Mouse (Mus musculus) cerebellum, postnatal 36 days (tissue): ENCODE results near the gene Lrrk1.

Experiments used
- DNase-seq, 2 experiments: peaks; one replicate each; pipeline ENCODE4 v3.0.0; 2021 to 2022; ENCODE audit warnings: mixed read lengths in 2 of 2

Gene Lrrk1

DNA sequence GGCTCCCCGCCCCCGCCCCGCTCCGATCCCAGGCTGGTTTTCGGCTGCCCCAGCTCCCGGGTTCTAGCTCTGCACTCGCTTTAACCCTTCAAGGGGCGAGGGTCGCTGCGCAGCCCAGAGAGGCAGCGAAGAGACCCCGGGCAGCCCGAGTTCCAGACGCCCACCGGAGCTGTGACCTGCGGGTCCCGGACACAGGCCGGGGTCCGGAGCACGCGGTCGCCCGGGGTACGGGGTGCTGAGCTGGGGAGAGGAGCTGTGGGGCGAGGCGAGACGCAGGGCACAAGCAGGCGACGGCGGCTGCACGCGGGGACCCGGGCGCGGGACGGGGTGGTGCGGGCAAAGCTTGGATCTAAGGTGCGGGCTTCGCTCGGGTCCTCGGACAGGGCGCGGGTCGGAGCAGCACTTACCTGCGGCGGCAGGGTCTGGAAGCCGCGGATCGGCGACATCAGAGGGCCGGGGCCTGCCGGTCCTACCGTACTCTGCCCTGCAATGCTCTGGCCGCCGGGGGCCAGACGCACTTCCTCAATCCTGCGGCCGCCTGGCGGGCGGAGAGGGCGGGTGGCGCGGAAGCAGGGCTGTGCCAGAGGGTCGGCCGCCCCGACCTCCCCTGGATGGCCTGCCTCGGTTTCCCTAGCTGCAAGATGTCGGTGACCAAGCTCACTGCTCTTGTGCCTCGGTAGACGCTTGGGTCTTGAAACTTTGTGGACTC is at the start of gene Lrrk1:
Lrrk1 (minus strand) TSS at position 538 of the 709 bp plus-strand sequence.
- DNase-seq, result peak in 1 of 2 experiments; percentile 4

DNA sequence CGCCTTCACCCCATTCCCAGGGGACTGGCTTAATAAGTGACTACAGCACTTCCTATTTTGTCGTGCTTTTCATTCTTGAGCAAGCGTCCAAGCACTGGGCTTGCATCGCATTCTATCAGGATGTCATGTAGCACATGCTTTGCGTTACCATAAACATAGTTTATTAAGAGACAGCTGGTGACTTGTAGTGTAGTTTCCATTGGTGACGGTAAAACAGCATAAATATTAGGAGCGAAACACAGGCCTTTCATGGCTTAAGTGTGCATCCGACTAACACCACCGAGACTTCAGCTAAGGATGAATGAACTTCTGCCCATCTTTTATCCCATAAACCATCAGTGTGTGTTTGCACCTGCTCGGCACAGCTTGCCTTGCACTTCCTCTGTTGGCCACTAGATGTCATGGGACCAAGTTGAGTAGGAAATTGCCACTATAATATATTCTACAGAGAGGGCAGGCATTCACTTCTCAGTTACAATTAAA is 46.3 kb upstream of the Lrrk1 start:
- peak; percentile 60 to 72 for DNase-seq

DNA sequence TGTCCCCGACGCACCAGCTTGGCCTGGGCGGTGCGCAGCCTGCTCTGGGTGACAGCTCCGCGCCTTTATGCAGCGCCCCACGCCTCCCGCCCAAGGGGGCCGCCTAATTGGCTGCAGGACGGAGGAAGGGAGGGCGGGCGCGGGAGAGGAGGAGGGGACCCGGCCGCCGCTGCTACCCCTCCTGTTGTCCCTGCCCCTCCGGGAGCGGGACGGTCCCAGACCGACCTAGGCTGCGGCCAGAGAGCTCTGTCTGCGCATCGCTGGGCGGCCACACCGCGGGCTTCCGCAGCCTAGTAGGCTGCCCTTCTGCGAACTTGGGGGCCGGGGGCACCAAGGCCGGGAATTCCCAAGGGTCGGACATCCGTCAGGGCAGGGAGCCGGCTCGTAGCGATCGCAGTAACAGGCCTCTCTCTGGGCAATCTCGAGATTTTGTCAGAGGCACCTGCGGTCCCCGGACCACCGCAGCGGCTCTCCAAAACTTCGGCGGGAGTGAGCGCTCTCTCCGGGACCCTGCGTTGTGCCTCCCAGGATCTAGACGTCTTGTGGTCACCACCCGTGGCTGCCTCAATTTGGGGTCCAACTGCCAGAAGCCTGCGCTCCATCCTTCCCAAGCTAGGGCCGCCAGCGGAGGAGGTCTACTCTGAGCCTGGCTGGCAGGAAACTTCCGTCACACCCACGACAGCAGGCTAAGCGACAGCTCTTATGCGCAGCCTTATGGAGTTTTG is 39.4 kb upstream of the Lrrk1 start, which contains the start of gene Aldh1a3:
Aldh1a3 (minus strand) TSS at position 81 of the 725 bp plus-strand sequence.
- no peak for DNase-seq

DNA sequence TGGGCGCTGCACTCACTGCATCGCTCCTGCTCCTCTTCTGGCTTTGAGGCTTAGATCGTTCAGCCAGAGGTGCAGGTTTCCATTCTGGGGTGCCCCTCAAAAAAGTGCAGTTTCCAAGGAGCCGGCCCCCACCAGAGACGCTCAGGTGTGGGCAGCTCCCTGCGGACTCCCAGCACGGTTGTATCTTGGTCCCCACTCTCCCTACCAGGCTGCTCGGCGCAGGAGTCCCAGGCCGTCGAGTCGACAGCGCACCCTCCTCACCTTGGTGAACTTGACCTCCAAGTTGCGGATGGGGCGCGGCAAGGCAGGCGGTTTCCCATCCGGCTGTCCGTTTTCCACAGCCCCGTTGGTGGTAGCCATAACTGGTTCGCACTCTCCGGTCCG is 38.9 kb upstream of the Lrrk1 start:
- no peak for DNase-seq

DNA sequence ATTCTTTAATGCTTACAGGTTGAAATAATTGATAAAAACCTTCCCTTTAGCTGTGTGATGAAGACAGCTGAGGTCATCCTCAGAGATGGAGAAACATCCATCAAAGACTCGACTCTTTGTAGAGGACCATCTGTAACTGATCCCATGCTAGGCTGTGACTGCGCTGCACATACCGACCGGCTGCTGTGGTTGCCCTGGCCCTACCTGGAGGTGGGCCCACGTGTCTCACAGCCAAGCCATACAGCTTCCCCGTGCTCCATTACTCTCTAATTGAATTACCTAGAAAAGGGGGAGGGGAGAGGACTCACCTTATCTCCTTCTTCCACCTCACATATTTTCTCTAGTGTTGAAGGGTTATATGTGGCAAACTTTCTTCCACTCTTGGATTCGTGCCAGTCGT is 33.8 kb upstream of the Lrrk1 start:
- DNase-seq, result no peak

DNA sequence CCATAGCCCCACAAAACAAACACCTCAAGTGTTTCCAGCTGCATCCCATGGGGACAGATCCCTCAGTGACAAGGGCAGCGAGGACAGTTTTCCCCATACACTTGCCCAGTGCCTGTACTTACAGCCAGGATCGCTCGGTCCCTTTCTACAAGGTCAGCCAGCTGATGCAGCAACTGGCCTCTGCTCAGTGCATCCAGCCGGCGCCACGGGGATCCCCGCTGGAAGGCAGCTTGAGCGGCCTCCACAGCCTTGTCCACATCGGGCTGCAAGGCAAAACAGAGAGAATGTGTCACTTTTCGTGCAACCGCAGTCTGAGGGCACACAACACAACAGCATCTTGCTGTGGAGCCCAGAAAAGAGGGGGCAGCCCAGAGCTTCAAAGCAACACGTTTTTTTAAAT is 30.8 kb upstream of the Lrrk1 start:
- DNase-seq, result no peak

DNA sequence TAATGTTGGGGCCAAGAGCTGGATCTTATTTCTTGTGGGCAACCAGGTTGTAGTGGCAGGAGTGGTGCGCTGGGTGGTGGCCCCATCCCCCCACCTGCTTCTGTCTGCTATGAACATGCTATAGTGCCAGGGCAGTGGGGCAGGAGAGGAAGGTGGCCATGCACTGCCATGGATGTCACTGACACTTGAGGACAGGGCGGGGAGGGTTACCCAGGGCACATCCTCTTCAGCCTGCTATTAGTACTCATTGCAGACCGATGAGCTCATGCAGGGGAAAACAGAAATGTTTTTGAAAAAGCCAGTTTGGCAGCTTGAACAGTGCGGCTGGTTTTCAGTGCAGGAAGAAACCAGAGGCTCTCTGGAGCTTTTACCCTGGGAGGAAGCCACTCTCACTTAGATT is 28.7 kb upstream of the Lrrk1 start:
- no peak for DNase-seq

DNA sequence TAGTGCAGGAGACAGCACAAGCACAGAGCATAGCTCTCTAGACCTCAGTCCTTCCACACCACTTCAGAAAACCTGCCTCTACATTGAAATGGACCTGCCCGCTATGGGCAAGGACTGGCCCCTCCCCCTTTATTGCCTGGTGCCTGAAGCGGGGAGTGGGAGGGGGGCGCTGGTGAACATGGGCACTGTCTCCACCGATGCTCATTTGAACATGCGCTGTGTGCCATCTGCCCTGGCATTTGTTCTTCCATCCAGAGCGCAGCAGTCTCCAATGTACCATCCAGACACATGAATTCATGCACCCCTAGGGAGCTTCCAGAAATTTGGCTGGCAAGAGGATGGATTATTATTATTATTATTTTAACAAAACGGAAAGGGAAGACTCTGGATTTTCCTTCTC is 24.9 kb upstream of the Lrrk1 start:
- DNase-seq, result no peak

DNA sequence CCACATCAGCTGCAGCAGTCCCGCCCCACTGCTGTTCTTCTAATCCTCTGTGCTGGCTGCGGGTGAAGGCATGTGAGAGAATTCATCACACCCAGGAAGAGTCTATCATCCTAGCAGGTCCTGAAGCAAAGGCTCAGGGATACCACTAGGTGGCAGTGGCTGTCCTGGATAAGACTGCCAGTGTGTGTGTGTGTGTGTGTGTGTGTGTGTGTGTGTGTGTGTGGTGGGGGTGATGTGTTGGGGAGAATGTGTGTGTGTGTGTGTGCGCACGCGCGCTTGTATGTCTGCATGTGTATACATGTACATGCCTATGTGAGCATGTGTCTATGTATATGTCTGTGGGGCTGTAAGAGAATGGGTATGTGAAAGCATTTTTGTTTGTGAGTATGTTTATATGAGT is 21.3 kb upstream of the Lrrk1 start:
- DNase-seq, result no peak

DNA sequence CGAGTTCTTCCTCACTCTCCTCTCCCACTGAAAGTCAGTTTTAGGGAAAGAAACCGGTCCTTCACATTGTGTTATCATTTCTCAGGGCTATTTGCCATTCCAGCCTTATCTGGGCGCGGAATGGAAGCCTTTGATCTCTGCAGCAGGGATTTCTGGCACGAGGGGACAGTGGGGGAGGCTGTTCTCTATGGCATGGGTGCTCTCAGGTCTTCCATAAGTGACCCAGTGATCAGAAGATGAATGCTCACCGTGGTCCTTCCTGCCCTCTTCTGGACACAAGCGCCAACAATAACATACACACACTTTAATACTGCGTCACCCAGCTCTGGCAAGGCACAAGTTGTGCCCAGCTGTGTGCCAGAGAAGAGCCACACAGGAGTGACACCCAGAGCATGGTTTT is 18.8 kb upstream of the Lrrk1 start:
- no peak for DNase-seq

DNA sequence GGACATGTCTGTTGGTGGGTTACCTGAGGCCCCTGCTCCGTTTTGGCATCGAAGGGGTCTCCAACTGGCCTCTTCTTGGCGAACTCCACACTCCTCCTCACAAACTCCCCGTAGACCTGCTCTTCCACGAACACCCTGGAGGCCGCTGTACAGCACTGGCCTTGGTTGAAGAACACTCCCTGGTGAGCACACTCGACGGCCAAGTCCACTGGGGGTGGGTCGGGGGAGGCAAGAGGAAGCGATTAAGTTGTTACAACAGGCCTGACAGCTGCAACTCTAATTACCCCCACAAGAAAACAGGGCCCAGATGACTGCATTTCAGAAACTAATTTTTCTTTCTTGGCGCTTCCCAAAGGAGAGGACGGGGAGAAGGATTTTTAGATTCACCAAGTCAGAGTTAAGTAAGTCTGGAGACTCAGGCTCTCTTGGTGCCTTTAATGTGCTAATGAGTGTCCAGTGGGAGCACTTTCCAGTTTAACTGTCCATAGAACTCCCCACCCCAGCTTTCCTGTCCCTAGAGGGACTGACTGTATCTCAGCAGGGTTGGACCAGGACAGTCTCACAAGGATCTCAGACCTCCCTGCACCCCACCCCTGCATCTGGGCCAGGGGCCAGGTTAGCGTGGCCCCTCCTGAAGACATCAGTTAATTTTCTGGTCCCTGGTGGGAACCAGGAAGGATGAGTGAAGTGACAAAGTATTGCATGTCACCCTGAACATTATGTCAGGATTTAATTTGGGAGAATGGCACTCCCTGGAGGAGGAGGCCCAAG is 18.0 kb upstream of the Lrrk1 start:
- no peak for DNase-seq

DNA sequence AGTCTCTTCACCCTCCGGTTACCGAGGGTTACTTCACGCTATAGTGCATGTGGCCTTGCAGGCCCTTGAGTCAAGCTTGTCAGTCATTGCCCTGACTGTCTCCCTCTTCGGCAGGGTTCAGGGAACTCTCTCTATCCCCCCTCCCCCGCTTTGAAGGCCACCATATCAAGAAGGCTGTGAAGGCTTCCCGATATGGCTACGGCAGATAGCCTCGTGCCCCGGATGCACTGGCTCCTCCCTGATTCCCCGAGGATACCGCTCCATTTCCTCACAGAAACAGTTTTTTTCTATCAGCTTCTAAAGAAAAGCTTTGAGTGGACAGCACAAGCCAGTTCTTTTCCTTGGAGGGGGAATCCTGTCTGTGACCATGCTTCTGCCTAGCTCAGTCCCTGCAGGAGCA is 17.4 kb upstream of the Lrrk1 start:
- DNase-seq, result no peak

DNA sequence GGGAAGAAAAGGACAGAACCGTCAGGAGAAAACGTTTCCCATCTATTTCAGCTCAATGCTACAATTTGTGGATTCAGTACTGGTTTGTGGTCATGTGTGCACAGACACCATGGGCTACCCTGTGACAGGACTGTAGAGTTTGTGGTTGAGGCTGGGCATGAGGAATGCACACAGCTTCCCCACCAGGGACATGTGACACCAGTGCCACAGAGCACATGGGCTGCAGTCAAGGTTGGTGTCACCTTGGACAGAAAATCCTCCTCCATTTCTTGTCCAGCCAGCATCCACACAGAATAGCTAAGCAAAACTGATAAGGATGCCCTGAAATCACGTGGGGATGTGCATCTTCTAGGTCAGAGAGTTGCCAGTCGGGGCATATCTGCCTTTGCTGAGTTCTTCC is 16.7 kb upstream of the Lrrk1 start:
- DNase-seq, result no peak

DNA sequence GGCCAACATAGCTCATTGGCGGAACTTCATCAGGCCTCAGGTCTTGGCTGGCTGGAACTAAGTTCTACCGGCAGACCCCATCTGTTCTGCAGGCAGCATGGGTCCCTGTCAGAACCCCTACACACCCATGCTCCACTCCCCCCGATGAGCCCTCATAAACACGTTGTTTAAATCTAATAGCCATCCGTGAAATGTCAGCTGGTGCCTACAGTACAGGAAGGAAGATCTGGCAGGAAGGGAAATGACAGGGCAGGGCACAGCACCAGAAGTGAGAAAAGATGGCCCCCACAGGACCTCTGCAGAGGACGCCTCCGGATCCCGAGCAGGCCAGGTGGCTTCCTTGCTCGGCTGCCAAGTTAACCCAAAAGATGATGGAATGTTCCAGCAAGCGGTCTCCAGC is 16.0 kb upstream of the Lrrk1 start:
- no peak for DNase-seq

DNA sequence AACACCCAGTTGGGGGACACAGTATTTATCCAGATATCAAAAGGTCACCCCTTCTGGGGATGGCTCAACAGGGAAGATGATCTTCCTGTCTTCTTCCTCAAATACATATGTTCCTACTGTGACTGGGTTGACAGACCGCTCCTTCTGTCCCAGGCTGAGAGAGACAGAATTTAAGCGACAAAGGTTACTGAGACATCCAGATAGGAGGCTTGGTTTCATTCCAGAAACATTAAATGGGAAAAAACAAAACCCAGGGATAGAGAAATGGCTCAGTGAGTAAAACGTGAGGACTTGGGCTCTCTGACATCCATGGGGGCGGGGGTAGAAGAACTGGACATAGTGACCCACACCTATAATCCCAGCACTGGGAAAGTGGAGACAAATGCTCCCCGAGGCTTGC is 14.7 kb upstream of the Lrrk1 start:
- no peak for DNase-seq

DNA sequence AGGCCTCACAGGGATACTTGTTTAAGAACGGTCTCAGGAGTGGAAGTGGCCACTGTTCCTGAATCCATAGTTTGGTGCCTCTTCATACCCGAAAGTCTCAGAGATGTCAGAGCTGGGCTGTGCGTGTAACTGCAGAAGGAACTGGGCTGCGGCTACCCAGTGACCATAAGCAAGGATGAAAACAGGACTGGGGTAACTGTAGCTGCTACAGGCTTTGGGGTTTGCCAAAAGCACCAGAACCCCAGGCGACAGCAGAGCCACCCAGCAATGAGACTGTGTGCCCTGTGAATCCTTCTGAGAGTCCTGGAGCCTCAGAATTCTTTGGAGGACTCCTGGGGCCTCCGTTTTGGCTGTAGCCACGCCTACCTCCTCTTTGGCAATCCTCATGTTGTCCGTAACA is 13.5 kb upstream of the Lrrk1 start:
- no peak for DNase-seq

DNA sequence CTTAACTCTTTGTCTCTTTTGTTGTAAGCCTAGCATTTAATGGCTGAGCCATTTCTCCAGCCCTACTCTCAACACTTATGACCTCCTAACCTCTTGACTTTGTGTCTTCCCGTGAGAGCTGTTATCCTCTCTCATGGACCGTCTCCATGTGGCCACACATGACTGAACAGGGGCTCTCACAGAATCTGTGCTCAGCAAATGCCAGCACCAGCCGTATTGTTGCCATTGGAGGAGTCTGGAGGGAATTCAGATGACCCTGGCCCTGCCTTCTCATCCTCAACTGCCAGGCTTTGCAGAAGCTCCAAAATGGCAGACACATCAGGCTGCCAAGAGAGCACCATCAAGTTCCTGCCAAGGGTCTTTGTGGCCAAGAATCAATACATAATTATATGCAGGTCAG is 9.1 kb upstream of the Lrrk1 start:
- no peak for DNase-seq

DNA sequence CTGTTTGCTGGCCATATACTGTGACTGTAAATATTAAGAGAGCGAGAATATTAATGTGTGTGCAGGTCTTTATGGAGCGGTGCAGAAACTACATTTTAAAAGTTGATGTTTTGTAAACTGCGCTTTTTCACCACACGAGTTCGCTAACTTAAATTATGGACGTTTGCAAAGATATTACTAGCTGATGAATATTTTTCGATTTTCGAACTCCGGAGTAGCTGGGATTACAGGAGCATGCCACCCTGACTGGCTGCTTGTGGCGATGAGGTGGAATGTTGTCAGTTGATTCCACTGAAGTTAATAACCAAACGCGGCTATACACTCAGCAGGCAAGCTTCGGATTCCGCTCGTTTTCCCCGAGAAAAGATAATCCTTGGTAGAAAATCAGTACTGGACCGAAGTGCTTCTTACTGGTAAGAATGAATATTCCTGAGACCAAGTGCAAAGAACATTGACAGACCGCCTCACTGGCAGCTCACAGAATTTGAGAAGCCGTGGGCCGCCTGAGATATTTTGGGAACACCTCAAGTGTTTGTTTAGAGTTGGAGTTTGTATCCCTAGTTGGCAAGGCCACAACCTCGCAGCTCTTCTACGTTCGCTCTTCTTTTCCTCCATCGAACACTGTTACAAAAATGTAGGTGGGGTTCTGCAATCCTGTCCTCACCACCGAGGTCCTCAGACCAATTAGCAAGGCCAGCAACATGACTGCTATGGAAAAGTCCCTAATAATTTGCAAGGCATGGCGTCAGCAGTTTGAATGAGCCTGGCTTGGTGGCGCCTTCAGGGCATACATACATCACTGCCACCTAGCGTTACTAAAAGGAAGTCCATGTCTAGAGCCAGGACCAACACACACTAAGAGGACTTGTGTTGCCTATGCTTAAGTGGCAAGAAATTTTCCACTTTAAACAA is 727 bp upstream of the Lrrk1 start:
- DNase-seq, result peak; percentile 39 to 57

DNA sequence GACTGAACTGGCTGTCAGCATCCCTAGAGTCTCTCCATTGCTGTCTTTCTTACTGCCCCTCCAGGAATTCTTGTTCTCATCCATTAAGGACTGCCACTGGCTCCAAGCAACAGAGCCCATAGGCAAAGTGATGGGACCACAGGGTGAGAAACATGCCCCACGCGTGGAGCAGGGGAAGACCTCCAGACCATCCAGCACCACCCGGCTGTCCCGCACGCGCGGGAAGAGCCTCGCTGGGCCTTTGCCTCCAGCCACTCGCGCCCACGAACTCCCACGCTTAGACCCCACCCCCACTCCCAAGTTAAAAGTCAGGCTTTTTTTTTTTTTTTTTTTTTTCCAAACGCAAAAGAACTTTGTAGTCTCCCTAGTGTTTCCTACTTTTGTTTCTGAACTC is 734 bp downstream of the Lrrk1 start:
- DNase-seq, result no peak

DNA sequence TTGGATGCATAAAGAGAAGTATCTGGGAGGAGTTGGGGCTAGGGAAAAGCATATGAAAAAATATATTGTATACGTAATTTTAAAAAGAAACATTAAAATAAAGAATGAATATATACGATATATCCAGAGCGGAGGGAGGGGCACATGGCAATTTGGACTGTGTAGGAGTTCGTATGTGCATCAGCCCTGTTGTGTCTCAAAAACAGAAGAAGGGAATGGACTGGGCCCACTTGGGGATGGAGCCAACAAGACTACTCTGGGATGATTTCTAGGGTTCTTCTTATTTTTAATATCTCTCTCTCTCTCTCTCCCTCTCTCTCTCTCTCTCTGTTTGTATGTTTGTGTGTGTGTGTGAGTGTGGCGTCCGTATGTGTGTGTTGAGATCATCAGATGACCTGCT is 1.7 kb downstream of the Lrrk1 start:
- DNase-seq, result no peak

DNA sequence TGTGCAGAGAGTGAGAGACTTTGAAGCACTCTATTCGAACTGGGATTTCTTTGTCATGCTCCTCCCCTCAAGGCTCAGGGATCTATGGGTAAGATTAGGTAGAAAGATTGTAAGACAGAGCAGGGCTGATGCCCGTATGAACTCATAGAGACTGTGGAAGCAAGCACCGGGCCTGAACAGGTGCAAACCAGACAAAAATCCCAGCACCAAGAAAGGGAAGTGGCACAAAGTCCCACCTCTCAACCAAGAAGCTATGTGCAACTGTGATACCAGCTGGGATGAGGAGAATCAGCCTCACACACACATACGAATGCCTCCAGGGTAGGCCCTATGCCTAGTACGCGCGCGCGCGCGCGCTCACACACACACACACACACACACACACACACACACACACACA is 2.3 kb downstream of the Lrrk1 start:
- no peak for DNase-seq

DNA sequence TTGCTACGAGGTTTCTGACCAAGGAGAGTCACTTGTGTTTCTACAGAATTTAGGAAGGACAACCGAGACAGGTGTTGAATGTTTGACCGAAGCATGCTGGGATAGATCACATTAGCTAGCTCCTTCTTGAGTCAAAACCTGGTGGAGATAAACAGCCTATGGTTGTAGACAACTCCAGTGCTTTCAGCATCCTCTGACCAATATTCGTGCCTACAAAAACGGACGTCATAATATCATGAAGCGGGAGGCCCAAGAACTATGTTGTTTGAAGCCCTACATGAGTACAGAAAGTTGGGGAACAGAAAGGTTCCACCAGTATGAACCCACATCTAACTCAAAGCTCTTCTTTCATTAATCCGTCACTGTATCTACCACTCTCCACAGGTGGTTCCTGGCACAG is 3.3 kb downstream of the Lrrk1 start:
- DNase-seq, result no peak

DNA sequence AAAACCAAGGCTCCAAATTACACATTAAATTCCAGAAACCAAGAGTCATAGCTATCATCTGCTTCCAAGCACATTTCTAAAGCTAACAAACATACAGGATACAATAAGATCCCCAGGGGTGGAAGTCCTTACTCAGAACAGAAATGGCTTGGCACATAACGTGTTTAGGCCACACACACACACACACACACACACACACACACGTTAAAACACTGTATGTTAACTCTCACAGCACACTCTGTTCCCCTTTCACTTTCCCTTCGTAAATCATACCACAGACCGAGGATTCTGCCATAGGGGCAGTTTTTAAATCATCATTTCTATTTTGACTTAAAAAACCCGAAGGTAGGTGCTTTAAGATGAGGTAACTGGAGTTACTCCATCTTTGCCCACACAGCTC is 3.9 kb downstream of the Lrrk1 start:
- no peak for DNase-seq
